Mouse (Mus musculus) brain, adult 2 months (tissue): ENCODE results near the gene Ptprg.

Source experiments
- DNase-seq: peaks from one replicate; pipeline ENCODE4 v3.0.0; 2011; ENCODE audit warnings: low read depth, low spot score

Ptprg gene

DNA sequence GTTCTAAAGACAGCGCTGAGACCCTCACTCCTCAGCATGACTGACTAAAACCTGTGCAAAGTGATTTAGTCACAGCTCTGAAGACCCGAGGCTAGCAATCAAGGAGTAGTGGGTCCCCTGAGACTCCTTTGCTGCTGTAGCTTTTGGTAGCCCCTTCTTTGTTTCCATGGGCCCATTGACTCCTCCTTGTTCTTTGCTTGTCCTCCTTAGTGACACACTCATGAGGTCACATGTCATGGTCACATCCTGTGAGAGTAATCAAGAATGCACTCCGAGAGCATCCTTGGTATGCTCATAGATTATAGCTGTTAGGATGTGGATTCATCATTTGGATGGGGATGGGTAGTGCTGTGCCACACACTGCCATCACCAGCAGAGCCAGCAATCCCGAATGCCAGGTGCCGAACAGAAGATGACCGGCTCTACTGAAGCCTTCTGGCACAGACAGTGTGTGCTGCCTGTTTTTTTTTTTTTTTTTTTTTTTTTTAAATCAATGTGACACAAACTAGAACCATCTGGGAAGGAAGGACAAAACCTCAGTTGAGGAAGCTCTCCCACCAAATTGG lies 64.9 kb downstream of the Ptprg start:
- peak; percentile 59 for DNase-seq

DNA sequence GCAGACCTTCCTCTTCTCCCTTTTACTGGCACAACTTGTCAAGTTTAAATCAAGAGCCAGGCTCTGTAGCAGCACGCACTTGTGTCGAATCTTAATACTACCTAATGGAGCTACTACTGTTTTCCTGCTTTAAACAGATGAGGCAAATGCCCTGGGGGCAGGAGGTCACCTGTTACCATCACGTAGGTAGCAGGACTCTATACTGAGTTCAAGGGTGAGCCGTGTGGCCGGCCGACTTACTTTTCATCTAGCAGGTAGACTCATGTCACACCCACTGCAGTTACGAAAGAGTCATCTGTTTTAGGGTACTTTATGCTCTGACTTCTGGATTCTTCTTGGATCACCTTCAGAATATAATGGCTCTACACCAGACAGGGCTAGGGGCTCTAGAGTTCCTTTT lies 66.3 kb downstream of the Ptprg start:
- DNase-seq: no peak

DNA sequence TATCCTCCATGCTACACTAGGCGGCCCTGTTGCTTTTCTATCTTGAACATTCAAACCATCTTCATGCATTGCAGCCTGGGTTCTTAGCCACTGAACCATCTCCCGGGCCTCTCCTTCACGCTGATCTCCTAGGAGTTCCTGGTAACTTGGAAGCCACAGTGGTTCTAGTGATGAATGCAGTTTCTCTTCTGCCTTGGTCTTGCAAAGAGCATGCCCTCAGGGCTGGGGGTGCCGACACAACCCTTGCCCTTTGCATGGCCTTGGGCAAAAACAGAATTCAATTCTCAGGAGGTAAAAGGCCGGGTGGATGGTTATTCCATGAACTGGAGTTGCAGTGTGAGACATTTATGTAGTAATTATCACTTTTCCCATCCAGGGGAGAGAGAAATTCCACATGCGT lies 67.0 kb downstream of the Ptprg start:
- no peak for DNase-seq

DNA sequence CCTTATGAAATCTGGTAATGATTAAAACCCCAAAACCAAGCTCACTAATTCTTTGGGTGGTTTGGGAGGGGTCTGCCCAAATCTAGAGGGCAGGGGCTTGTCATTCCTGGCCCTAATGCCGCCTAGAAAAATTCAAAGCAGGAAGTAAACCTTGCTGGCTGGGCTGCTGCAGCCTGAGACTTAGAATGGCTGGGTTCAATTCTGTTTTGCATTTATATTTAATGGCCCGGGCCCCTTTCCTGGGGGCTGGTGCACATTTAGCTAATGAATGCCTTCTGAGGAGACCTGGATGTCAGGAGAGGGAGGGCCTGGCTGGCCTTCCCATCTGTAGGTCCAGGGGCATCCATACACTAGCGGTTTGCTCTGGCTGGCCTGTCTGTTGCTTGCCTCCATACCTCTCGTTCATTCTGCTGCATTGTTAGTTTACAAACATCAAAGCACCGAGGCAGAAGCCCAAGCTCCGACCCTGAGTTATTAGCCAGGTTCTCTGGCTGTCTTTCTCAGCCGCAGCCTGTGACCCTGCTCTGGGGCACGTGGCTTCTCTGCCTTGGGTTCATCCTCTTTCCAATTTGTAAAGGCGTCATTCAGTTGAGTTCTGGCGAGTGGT lies 67.7 kb downstream of the Ptprg start:
- no peak for DNase-seq

DNA sequence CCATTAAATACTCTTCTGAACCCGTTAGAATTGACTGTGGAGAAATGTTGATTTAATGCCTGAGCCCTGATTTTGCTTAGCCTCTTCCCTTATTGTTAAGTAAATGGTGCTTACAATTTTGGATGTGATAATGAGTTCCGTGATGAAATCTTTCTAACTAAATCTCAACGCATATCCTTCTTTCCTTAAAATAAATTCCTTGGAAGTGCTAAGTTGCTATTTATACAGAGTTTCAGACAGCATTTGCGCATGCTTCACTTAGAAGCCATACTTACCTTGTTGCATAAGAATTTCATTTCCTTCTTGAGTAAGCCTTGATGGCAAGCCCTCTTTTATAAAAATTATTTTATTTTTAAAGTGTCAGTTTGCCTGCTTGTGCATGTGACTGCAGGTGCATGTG lies 70.2 kb downstream of the Ptprg start:
- DNase-seq: peak; percentile 66

DNA sequence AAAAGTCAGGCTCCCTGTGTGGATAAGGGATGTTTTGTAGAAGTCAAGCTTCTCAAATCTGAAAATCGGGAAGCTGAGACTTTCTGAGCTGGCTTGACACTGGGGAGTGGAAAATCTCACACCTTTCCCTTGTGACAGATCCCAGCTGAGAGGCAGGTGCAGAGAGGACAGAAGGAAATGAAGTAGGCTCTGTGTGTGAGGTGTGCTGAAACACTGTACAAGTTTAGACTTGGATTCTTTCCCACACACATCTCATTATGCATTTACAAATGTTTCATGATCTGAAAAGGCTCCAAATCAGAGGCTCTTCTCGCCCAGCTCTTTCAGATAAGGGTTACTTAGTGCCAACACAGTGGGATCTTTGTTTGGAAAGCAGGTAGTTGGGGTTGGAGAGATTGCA lies 77.4 kb downstream of the Ptprg start:
- DNase-seq: peak; percentile 54

DNA sequence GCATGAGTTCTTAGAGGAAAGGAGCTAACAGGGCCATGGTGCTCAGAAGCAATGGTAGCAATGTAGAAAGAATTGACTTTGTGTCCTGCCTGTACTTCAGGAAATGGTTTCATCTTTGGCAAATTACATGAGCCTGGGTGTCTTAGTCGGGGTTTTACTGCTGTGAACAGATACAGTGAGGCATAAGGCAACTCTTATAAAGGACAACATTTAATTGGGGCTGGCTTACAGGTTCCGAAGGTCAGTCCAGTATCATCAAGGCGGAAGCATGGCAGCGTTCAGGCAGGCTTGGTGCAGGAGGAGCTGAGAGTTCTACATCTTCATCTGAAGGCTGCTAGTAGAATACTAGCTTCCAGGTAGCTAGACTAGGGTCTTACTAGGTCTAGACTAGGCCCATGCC lies 78.2 kb downstream of the Ptprg start:
- no peak for DNase-seq

DNA sequence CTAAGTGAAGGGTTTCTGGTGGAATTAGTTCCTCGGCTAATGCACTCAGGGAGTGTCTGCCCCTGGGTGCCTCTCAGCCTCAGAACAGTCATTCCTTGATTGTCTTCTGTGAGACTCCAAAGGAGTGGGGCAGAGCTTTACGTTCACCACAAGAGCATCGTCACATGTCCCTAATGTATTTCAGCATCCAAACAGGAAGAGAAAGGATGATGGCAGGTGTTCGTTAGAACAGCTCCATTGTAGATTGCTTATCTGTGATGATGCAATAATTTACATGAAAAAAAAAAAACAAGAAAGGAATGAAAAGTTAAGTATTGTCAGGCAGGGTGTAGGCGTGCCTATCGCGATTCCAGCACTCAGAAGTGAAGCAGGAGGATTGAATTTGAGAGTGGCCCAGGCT lies 84.3 kb downstream of the Ptprg start:
- DNase-seq: no peak

DNA sequence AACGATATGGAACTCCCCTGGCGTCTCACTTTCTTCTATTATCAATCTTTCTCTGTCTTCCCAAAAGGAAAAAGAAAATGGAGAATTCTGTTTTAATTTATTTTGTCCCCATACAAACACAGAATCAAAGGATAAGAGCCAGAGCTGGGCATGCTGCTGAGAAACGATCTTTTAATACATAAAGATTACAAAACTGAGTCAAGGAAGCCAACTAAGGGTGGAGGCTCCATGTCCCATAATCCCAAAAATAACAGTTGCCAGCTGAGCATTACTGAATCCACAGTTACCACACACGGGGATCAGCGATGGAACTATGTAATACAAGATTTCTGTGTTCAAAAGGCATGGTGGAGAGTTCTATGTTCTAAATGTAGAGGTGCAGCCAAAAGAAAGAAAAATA lies 86.0 kb downstream of the Ptprg start:
- no peak for DNase-seq

DNA sequence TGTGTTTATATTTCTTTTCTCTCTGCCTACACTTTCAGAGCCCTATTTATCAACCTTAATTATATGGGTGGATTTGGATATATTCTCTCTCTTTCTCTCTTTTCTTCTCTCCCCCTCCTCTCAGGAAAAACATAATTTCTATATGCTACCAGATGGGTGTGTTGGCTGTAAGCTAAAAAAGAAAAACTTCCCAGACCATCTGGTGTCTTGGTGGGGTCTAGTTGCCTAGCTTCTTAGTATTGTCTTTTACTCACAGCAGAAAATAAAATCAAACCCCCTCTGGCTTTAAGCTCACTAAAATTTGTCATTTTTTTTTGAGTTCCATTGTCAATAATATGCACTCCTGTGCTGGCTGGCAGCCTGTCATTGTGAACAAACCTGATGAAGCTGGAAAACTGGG lies 87.0 kb downstream of the Ptprg start:
- DNase-seq: peak; percentile 45

DNA sequence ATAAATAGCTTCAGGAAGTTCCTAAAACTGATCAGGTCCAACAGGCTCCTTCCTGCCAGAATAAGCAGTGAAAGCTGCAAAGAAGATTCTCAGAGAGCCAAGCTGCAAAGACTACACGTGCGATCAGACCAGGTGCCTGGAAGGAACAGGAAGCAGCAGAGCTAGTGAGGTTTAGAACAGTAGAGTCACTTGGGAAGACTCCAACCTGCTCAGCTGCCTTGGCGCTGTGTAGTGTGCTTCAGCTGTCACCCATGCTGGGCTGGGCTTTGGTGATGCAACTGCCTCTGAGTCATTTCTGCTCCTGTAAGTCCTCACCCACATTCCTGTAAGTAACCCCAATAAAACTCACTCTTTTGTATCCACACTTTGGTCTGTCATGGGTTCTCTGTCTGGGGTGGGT lies 87.7 kb downstream of the Ptprg start:
- peak; percentile 84 for DNase-seq

DNA sequence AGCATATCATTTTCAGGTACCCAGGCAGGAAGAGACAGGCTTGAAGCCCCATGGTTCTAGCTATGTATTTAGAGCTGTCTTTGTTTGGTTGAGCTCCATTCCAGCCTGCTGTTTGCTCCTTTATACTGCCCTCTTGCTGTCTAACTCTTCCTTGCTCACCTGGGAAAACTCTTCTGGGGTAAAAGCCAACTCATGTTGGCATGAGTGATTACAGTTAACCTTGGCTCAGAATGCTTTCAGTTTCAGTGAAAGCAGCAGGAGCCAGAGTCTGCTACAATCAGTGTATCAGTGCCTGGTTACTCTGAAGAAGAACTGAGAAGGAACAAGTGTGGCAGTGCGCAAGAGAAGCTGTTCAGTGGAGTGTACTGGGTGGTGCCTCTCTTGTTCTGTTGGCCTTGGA lies 89.6 kb downstream of the Ptprg start:
- DNase-seq: peak; percentile 64

DNA sequence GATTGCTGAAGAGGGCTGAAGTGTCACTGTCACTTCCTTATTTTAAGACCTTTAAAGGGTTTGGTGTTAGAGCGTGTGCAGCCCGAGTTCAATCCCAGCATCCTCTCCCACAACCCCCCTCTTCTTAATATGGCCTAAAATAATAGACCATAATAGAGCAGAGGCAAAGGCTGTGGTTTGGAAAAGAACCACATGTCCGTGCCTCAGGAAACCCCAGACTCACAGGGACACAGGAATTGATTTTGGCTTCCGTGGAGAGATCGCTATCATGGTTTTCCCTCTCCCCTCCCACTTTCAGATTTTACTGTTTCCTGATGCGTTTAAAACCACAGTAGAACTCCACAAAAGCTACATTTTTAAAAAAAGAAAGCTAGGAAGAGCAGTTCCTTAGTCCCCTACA lies 104.0 kb downstream of the Ptprg start:
- DNase-seq: no peak

DNA sequence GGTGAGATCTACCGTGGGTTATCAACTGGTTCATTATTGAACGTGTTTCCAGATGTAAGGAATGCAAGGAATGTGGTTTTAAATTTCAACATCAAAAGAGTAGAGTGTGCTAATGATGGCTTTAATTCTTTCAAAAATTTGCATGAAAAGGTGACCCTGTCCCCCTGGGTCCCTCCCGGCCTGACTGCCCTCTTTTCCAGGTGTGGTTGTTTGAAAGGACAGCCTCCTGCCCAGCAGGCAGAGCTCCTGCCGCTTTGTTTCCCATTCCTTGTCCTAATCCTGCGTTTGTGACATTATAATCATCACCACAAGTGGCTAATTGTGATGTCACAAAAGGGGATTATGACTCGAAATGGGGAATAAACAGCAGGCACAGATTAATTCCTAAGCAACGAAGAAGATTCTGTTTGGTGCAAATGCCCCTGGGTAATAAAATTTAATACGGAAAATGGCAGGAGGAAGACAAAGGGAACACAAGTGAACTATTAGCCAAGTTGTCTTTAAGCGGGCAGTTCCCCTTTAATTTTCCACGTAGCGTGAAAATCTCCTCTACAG lies 110.4 kb downstream of the Ptprg start:
- DNase-seq: no peak

DNA sequence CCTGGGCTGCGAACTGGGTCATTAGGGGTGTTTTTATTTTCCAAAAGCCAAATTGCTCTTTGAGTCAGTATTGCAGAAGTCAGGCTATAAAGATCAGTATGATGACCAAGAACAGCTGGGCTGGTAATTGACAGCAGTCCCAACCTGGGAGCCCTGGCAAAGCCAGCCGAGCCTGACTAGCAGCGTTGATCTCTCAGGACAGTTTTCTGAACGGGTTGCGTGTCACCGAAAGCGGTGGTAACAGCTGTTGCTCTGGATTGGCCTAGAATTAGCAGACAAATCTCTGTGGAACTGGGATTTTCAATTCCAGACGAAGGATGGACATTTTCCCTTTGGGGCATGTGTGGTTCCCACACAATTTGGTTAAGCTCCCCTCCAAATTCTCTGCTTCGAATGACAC lies 111.0 kb downstream of the Ptprg start:
- DNase-seq: no peak

DNA sequence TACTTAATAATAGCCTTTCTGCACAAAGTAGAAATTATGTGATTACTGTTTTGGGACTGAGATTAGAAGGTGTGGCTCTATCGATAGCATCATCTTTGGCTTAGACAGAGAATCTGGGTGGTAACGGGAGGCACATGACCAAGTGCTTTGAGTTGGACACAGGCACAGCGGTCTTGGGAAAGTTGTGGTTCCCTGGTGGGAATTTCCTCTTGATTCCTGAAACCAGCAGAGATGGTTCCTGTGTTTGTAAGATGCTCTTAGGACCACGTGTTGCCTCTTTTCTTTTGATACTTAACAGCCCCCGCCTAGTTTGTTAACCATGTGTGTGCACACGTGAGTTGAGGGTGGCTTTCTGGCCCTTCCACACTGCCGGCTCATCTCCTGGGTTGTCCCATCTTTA lies 111.7 kb downstream of the Ptprg start:
- DNase-seq: no peak

DNA sequence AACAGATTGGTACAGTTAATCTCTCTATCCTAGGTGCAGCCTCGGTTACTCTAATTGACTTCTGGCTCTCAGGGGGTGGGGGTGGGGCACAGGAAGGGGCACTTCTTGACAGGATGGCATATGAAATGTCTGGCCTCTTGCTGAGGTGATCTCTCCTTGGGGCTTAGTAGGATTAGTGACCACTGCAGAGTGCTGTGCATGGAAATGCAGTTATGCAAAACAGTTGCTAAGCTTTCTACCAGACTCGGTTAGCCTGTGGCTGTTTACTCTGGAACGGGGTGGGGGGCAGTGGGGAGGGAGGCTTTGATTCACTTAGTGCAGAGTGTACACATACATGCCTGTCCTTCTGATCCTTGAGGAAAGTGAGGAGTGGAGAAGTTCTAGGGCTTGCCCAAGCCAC lies 114.4 kb downstream of the Ptprg start:
- DNase-seq: no peak

DNA sequence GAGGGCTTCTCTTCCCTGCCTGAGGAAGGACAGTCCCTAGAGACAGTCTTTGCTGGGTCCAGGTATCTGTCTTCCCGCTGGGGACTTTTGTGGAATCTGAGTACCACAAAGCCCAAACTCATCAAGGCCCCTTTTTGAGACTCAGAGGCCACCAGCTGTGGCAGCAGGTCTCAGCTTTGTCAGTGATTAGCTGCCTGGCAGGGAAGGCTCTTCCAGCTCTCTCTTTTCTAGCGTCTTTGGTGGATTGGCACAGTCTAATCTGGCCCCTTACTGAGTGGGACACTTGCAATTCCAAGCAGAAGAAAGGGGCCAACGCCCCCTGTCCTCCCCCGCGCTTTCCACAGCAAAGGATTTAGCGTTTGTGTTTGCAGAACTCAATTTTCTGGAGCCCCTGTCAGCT lies 117.5 kb downstream of the Ptprg start:
- DNase-seq: peak; percentile 13

DNA sequence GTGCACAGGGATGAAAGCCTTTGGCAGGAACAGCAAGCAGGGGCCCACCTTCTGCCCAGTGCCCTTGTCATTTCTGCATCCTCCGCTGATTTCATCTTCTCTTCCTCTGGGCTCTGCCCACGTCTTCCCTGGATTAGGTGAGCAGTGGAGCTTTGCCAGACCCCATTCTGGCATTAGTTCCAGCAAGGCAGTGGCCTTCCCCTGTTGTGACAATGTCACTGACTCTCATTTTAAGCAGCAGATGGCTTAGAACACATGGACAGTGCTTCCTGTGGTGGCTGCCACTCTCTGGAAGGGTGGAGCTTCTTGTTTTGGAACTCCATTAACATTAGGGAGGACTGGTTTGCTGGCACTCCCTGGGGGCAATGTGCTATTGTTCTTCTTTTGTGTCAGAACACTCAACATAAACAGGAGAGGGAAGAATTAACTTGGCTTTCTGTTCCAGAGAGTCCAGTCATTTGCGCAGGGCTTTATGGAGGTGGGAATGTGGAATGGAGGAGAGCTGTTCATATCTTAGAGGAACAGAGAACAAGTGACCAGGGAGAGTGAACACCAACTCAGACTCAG lies 119.7 kb downstream of the Ptprg start:
- DNase-seq: peak; percentile 97

DNA sequence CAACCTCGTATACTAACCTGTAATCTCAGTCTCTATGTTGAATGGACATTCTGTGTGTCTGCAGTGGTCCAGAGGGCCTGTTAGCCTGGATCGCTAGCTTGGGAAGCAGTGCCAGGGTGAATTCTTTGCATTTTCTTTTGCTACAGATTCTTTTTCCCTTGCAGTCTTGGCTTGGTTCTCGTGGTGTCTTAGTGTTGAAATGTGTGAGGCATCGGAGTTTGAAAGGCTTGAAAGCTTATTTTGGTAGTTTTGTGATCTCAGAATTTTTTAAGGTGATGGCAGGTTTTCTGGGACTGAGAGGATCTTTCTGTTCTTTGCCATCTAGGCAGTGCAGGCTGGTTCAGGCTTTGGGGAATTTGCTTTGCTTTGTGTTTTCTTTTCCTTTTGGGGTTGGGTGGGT lies 124.9 kb downstream of the Ptprg start:
- peak; percentile 42 for DNase-seq

DNA sequence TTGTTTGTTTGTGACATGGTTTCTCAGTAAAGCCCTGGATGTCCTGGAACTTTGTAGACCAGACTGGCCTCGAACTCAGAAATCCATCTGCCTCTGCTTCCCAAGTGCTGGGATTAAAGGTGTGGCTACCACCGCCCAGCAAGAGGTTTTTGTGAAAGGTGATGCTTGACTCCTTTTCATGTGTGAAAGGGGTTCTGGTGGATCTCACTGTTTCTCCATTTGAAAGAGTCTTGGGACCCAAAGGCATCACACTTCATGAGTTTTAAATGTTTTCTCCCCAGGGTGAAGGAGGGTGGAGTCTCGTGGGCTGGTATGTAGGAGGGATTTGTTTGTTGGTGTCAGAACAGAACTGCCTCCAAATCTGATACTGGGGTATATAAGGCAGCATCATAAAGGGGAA lies 126.4 kb downstream of the Ptprg start:
- DNase-seq: no peak

DNA sequence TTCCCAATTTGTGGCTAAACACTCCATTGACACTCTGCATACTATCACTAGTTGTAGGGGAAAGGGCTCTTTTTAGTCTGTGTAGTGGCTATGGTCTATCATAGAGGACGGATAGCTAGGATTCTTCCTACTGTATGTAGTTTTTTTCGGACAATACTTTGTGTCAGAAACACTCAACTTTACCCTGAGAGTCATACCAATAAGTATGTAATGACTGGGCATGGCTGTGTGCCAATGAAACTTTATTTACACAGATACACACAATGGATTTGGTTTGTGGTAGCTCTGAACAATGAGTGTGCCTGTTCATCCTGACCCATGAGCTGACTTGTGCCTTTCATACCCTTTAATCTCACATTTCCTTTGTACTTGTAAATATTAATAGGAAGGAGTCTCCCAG lies 127.3 kb downstream of the Ptprg start:
- no peak for DNase-seq

DNA sequence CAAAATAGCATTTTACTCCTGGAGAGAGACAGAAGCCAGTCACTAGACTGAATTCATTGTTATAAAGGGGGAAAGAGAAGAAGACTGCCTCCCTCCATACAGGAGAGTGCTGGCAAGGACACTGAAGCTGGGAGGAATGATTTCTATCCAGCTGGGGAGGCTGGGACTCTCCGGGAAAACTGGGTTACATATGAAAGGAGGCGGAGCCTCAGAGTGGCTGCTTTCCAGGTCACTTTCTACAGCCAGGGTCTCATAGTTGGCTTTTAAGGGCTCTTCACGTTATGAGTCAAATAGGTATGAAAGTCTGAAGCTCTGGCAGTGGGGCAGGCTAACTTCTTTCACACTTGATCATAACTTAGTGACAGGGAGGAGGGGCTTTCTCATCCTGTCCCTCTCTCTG lies 129.1 kb downstream of the Ptprg start:
- peak; percentile 33 for DNase-seq
